Mouse (Mus musculus) heart, embryonic 10.5 days (tissue): ENCODE measurements at regions not wholly inside any gene's neighbourhood (a gene's known extent, or its start where the extent isn't known, plus 50 kb on each side); places are given as distances from the start of the nearest gene placed in this dataset.

Source experiments
- DNase-seq: peaks from one replicate; pipeline ENCODE4 v3.0.0-alpha.2; 2017; ENCODE audit warnings: low spot score
- H3K27ac ChIP-seq: fragments of 300-500 bp; sonication (generic); 2 replicates; pipeline ENCODE4 v1.5.1; 2016; ENCODE audit warnings: mild to moderate bottlenecking
- H3K27me3 ChIP-seq: fragments of 300-500 bp; sonication (generic); 2 replicates; pipeline ENCODE4 v1.6.1; 2016; ENCODE audit warnings: mild to moderate bottlenecking; ENCODE audit not compliant: poor library complexity, insufficient read depth, severe bottlenecking
- H3K36me3 ChIP-seq: fragments of 300-500 bp; sonication (generic); 2 replicates; pipeline ENCODE4 v1.6.1; 2016; ENCODE audit warnings: mild to moderate bottlenecking, moderate library complexity
- H3K4me1 ChIP-seq: fragments of 300-500 bp; sonication (generic); 2 replicates; pipeline ENCODE4 v1.6.1; 2016; ENCODE audit warnings: mild to moderate bottlenecking
- H3K4me3 ChIP-seq: fragments of 300-500 bp; sonication (generic); 2 replicates; pipeline ENCODE4 v1.5.1; 2016; ENCODE audit warnings: mild to moderate bottlenecking, moderate library complexity
- H3K9me3 ChIP-seq: fragments of 300-500 bp; sonication (generic); 2 replicates; pipeline ENCODE4 v1.6.1; 2016; ENCODE audit warnings: mild to moderate bottlenecking, moderate library complexity
- WGBS: fragments of 180-500 bp; shearing (Covaris S2); methylation state at CpG from one replicate; pipeline ENCODE4 v1.1.7; 2016; 5-methylcytosine and 5-hydroxymethylcytosine counted together

DNA sequence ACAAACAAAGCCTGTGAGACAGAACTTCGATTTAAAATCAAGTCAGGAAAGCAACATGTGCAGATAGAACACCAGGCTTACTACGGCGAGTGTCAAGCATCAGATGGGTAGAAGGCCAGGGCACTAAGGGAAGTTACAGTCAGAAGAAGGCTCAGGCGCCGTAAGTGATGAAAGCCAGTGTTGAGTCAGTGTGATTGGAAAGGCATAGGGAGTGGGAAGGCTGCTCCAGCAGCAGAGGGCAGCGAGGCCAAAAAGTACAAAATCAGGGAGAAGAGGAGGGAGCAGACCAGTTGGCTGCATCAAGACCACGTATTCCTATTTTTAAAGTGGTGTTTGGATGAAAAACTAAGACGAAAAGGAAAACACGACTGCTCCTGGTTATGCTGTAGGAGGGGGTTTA lies 1529.7 kb upstream of the Gulo start:
- WGBS = 53% methylated on average over 9 of the region's 9 CpGs
- peaks cover 5% of the 10 kb centered on the region for H3K9me3 ChIP-seq

DNA sequence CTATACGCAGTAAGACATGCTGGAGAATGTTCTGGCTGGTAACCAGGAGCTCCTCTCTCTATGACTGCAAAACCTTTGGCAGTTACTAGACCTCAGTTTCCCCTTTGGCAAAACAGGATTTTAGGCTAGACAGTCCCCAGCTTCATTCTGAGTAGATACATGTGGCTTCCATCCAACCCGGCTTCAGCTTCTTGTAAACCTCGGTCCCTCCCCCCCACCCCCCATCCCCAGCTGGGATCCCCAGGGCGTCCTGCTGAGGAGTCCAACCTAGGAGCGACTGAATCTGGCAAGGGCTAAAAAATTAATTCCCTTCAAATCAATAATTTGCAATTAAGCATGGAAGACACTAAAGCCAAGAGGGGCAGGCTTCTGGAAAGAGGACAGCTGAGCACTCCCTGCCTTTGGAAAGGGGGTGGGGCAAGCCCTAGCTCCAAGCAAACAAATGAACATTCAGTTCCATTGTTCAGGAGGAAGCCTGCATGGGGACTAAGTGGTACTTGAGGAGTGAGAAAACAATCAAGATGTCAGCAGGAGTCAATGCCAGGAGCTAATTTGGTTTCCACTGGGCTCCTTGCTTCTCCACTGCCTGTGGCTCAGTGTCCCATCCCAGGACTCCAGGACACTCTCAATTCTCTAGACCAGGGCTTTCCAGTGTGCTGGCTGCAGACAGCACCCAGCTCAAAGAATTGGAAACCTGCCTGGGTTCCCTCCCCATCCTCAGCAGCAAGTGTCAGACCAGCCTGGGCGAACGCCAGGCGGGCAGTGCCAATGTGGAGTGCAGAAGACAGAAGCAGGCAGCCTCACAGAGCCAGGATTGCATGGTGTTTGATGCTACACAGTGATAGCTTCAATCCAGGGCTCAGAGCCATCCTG lies 1528.0 kb upstream of the Gulo start:
- WGBS = 35% methylated on average over 8 of the region's 8 CpGs
- no peak for DNase-seq
- no peaks in the 10 kb centered on the region for H3K36me3 ChIP-seq
- H3K4me3 ChIP-seq = no peak overlapping the region
- H3K27ac ChIP-seq = no peak overlapping the region
- no peaks in the 10 kb centered on the region for H3K9me3 ChIP-seq
- H3K4me1 ChIP-seq = peaks cover 11% of the 10 kb centered on the region
- no peaks in the 10 kb centered on the region for H3K27me3 ChIP-seq

More for the DNA sequence above, 1529.7 kb upstream of the Gulo start:
- DNase-seq = no peak
- no peaks in the 10 kb centered on the region for H3K27me3 ChIP-seq
- H3K4me3 ChIP-seq = no peak overlapping the region
- H3K4me1 ChIP-seq = peaks cover 11% of the 10 kb centered on the region
- no peak overlapping the region for H3K27ac ChIP-seq
- no peaks in the 10 kb centered on the region for H3K36me3 ChIP-seq

DNA sequence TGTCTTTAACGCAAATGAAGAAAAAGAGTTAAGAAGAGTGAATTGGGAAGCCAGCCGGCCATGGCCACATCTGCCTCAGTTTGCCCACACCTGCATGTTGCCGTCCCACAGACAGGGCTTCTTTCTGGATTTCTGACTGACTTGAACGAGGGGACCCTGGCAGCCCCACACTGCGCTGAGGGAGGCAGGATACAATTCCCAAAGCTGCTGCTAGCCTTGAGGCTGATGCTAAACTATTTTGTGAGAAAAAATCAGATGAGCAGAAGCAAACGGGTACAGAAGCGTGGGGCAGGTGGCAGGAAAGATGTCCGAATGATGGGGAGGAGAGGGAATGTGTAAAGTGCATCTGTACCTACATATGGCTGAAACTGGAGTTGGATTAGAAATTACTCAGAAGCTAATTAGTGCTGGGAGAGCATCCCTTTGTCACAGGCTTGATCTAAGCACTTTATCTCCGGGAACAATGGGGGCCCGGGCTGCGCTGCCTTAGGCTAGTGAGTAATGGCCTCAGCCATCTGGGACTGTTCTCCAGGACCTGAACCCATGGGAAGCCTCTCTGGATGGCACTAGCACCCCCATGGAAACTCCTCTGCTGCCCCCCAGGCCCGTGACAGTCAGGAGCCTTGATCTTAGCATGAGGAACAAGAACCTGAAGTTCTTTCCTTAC lies 1497.9 kb upstream of the Gulo start:
- no peak for DNase-seq
- 81% methylated on average over 12 of the region's 12 CpGs for WGBS
- Histone ChIP-seq H3K36me3 (no peaks in the 10 kb centered on the region), H3K27me3 (no peaks in the 10 kb centered on the region), H3K4me3 (no peak overlapping the region), H3K4me1 (no peaks in the 10 kb centered on the region), H3K9me3 (no peaks in the 10 kb centered on the region), H3K27ac (no peak overlapping the region)

DNA sequence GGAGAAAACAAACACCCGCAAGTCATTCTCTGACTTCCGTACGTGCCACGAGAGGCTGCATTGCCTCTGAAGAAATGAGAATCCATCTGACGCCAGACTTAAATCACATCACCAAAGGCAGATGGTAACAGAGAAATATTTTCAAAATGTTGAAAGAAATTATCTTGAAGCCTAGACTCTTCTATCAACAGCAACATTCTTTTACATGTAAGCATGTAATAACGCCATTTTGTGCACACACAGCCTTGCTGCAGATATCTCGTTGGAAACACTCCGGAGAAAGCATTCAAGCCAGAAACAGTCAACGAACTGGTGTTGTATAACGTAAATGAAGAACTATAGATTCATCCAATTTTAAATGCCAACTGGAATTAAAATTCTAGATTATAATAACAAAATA lies 1483.1 kb upstream of the Gulo start:
- H3K36me3 ChIP-seq = no peaks in the 10 kb centered on the region
- no peaks in the 10 kb centered on the region for H3K4me1 ChIP-seq
- no peaks in the 10 kb centered on the region for H3K27me3 ChIP-seq
- H3K4me3 ChIP-seq = no peak overlapping the region
- H3K27ac ChIP-seq = no peak overlapping the region
- WGBS = 91% methylated on average over 10 of the region's 10 CpGs
- H3K9me3 ChIP-seq = no peaks in the 10 kb centered on the region
- DNase-seq = no peak

DNA sequence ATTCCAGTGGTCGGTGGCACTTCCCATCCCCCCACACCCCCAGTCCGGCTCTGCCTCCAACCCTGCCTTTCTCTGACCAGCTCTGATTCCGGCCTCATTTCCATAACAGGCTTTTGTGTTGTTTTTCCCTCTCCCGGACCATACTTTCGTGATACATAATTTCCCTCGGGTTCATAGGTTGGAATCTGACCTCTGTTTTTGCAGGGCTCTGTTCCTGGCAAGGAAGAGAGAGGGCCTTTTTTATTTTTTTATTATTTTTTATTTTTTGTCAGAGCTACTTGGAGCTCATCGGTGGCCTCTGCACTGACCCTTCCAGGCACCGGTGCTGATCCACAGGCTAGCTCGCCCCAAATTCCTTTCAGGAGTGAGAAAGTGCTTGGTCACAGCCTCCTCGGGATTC lies 1477.7 kb upstream of the Gulo start:
- no peaks in the 10 kb centered on the region for H3K9me3 ChIP-seq
- peaks cover 8% of the 10 kb centered on the region; the same call in 1 of the 2 replicates for H3K4me1 ChIP-seq
- DNase-seq = no peak
- no peaks in the 10 kb centered on the region for H3K36me3 ChIP-seq
- H3K27ac ChIP-seq = no peak overlapping the region
- WGBS = 30% methylated on average over 10 of the region's 10 CpGs
- no peak overlapping the region for H3K4me3 ChIP-seq
- H3K27me3 ChIP-seq = no peaks in the 10 kb centered on the region

DNA sequence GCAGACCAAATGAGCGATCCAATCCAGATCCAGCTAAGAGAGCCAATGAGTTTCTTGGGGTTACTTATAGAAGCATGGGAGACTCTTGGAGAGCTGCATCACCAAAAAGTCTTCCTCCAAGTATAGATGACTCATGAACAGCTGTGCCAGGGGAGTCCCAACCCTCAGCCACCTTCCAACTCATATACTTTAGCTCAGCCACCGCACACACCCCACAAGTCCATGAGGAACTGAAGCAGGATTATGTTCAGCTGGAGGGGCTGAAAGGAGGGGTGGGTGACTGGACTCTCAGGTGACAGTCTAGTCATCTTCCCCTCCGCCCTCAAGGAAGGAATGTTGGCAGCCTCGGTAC lies 1476.4 kb upstream of the Gulo start:
- H3K9me3 ChIP-seq = no peaks in the 10 kb centered on the region
- 90% methylated on average over 4 of the region's 4 CpGs for WGBS
- DNase-seq = no peak
- H3K36me3 ChIP-seq = no peaks in the 10 kb centered on the region
- H3K4me1 ChIP-seq = peaks cover 8% of the 10 kb centered on the region; the same call in 1 of the 2 replicates
- H3K4me3 ChIP-seq = no peak overlapping the region
- no peak overlapping the region for H3K27ac ChIP-seq
- no peaks in the 10 kb centered on the region for H3K27me3 ChIP-seq

DNA sequence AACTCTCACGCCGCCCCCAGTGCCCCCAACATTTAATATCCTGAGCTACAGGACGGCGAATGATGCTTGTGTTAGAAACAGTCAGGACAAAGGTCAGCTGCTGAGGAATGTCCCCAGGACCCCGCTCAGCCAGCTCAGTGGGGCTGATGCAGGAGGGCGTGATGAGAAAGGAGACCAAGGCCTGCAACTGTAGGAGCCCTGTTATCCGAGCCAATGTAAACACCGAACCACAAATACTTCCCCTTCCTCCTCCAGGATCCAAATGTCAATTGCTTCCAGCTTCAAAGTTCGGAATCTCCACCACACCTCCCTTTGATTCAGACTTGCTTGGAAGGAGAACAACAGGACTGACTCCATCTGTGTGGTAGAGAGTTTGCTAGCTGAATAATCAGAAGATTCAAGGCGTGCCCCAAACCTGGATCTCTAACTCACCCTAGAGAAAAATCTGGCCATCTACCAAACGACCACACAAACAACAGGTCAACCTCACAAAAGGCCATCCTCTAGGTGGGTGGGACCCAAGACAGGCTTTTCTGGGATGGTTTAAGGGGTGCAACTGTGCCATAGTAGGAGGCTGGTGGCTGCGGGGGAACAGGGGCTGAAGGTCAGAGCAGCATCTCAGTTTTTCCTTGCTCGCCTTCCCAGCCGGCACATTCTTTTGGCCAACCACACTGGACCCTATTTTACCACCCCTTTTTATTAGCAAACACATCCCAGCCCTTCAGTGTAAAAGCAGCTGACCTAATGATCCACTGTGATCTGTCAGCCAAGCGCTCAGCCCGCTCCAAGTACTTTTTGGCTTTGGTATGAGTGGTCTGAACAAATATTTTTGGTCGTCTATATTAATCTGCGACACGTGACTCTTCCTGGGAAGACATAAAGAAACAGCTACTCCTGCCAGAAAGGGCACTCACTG lies 1475.8 kb upstream of the Gulo start:
- Histone ChIP-seq H3K4me1 (peaks cover 8% of the 10 kb centered on the region; the same call in 1 of the 2 replicates), H3K27ac (no peak overlapping the region), H3K4me3 (no peak overlapping the region), H3K36me3 (no peaks in the 10 kb centered on the region), H3K9me3 (no peaks in the 10 kb centered on the region), H3K27me3 (no peaks in the 10 kb centered on the region)
- WGBS = 54% methylated on average over 19 of the region's 19 CpGs
- no peak for DNase-seq
